ENCODE assay signal across 21 mouse cellular contexts in genomic region chr15:57545141-57545540, GRCm38 (mm10).
DNase-seq lines count a peak whose midpoint lies in the region; ATAC-seq lines count a peak whose summit lies in the region.
"Had no signal": no experiment of that assay in that cellular context is flagged by ENCODE, and none has a peak within 500 bp of the region (broad histone marks: within the 10 kb centered on the region; RNA-seq: fewer than 3 reads in every experiment).

No protein-coding gene starts in this region.

- ATAC-seq in kidney, embryonic 14.5 days (ENCODE audit: low FRiP score, low TSS enrichment), result peak; percentile 97
- peak; percentile 96 for ATAC-seq in kidney, embryonic 16.5 days (ENCODE audit: low FRiP score, low TSS enrichment)
- ATAC-seq in limb, embryonic 13.5 days (ENCODE audit: low FRiP score, low read depth), result peak; percentile 64
- ATAC-seq: forebrain, embryonic 13.5 days; forebrain, embryonic 15.5 days; forebrain, postnatal 0 days had no signal

- 28% methylated on average over 4 of the region's 4 CpGs for WGBS in kidney, embryonic 14.5 days
- WGBS in kidney, embryonic 16.5 days, result 32% methylated on average over 4 of the region's 4 CpGs
- WGBS in limb, embryonic 13.5 days, result 55% methylated on average over 4 of the region's 4 CpGs
- WGBS in limb, embryonic 10.5 days, result 72% methylated on average over 4 of the region's 4 CpGs

- H3K9ac ChIP-seq in kidney, embryonic 14.5 days (ENCODE audit: low read depth, low read length), result no peak overlapping the region
- H3K9ac ChIP-seq in kidney, embryonic 16.5 days (replicated peaks; ENCODE audit: low read length), result no peak overlapping the region
- no peak overlapping the region for H3K9ac ChIP-seq in limb, embryonic 13.5 days
- H3K9ac ChIP-seq: embryonic facial prominence, embryonic 12.5 days; forebrain, embryonic 13.5 days; forebrain, embryonic 15.5 days; forebrain, postnatal 0 days had no signal

- no peak overlapping the region for H3K4me3 ChIP-seq in kidney, embryonic 14.5 days (ENCODE audit: low read length)
- H3K4me3 ChIP-seq in kidney, embryonic 16.5 days (ENCODE audit: low read length), result no peak overlapping the region
- H3K4me3 ChIP-seq in limb, embryonic 13.5 days, result no peak overlapping the region
- no peak overlapping the region for H3K4me3 ChIP-seq in limb, embryonic 10.5 days
- H3K4me3 ChIP-seq: embryonic facial prominence, embryonic 10.5 days; embryonic facial prominence, embryonic 12.5 days; forebrain, embryonic 13.5 days; forebrain, embryonic 15.5 days had no signal

- no peaks in the 10 kb centered on the region for H3K4me1 ChIP-seq in kidney, embryonic 14.5 days (ENCODE audit: control insufficient read depth, insufficient read depth, low read length)
- H3K4me1 ChIP-seq in kidney, embryonic 16.5 days (ENCODE audit: insufficient read depth, low read length), result no peaks in the 10 kb centered on the region
- H3K4me1 ChIP-seq in limb, embryonic 13.5 days, result no peaks in the 10 kb centered on the region
- H3K4me1 ChIP-seq in limb, embryonic 10.5 days, result 0 out of 2 replicates have a peak, but pooled peaks cover 3% of the 10 kb centered on the region
- H3K4me1 ChIP-seq: embryonic facial prominence, embryonic 10.5 days; embryonic facial prominence, embryonic 12.5 days; forebrain, embryonic 13.5 days; forebrain, embryonic 15.5 days had no signal

- no peak overlapping the region for H3K4me2 ChIP-seq in kidney, embryonic 14.5 days (replicated peaks; ENCODE audit: low read depth, low read length)
- no peak overlapping the region for H3K4me2 ChIP-seq in kidney, embryonic 16.5 days (replicated peaks; ENCODE audit: low read depth, low read length)
- H3K4me2 ChIP-seq in limb, embryonic 13.5 days (replicated peaks), result no peak overlapping the region
- H3K4me2 ChIP-seq: embryonic facial prominence, embryonic 12.5 days; forebrain, embryonic 13.5 days; forebrain, embryonic 15.5 days had no signal

- DNase-seq in kidney, postnatal 25 days, result no peak
- DNase-seq in kidney, adult 8-10 months, result no peak
- no peak for DNase-seq in limb, embryonic 10.5 days (ENCODE audit: low spot score)
- no peak for DNase-seq in adrenal gland, postnatal 25 days
- DNase-seq: adrenal gland, adult 2 months; adrenal gland, postnatal 10 days; adrenal gland, postnatal 36 days; cerebellum, adult 11-12 months; cerebellum, adult 2 months; cerebellum, adult 9-10 months; cerebellum, postnatal 10 days; cerebellum, postnatal 25 days; embryo, embryonic 11 days; forebrain, postnatal 0 days had no signal

- no peak overlapping the region for H3K27ac ChIP-seq in kidney, embryonic 14.5 days (ENCODE audit: low read depth, low read length)
- H3K27ac ChIP-seq in kidney, embryonic 16.5 days (ENCODE audit: low read length), result 0 out of 2 replicates have a peak overlapping the region, but pooled peaks have one; percentile 58
- no peak overlapping the region for H3K27ac ChIP-seq in limb, embryonic 13.5 days
- no peak overlapping the region for H3K27ac ChIP-seq in limb, embryonic 10.5 days
- H3K27ac ChIP-seq: embryonic facial prominence, embryonic 10.5 days; embryonic facial prominence, embryonic 12.5 days; forebrain, embryonic 13.5 days; forebrain, embryonic 15.5 days had no signal

- H3K9me3 ChIP-seq in kidney, embryonic 14.5 days (ENCODE audit: control insufficient read depth, low read length), result no peaks in the 10 kb centered on the region
- H3K9me3 ChIP-seq in kidney, embryonic 16.5 days (ENCODE audit: low read length), result no peaks in the 10 kb centered on the region
- no peaks in the 10 kb centered on the region for H3K9me3 ChIP-seq in limb, embryonic 13.5 days
- no peaks in the 10 kb centered on the region for H3K9me3 ChIP-seq in limb, embryonic 10.5 days (replicated peaks)
- H3K9me3 ChIP-seq: embryonic facial prominence, embryonic 10.5 days; embryonic facial prominence, embryonic 12.5 days; forebrain, embryonic 13.5 days; forebrain, embryonic 15.5 days had no signal

- no peaks in the 10 kb centered on the region for H3K36me3 ChIP-seq in kidney, embryonic 14.5 days (ENCODE audit: control insufficient read depth, insufficient read depth, low read length)
- no peaks in the 10 kb centered on the region for H3K36me3 ChIP-seq in kidney, embryonic 16.5 days (ENCODE audit: insufficient read depth, low read length)
- H3K36me3 ChIP-seq in limb, embryonic 13.5 days, result no peaks in the 10 kb centered on the region
- no peaks in the 10 kb centered on the region for H3K36me3 ChIP-seq in limb, embryonic 10.5 days
- H3K36me3 ChIP-seq: embryonic facial prominence, embryonic 10.5 days; embryonic facial prominence, embryonic 12.5 days; forebrain, embryonic 15.5 days had no signal

- no peaks in the 10 kb centered on the region for H3K27me3 ChIP-seq in kidney, embryonic 14.5 days (ENCODE audit: control insufficient read depth, insufficient read depth, low read length)
- no peaks in the 10 kb centered on the region for H3K27me3 ChIP-seq in kidney, embryonic 16.5 days (ENCODE audit: insufficient read depth, low read length)
- H3K27me3 ChIP-seq in limb, embryonic 13.5 days, result no peaks in the 10 kb centered on the region
- no peaks in the 10 kb centered on the region for H3K27me3 ChIP-seq in limb, embryonic 10.5 days (ENCODE audit: low read depth, poor library complexity, severe bottlenecking)
- H3K27me3 ChIP-seq: embryonic facial prominence, embryonic 12.5 days; forebrain, embryonic 13.5 days; forebrain, embryonic 15.5 days had no signal
